Mouse (Mus musculus): ENCODE measurements around the gene Ccdc146. TPM values are rescaled to one million over a fixed set of nuclear protein-coding genes. Genes with fewer than 3 reads are reported as not detected.

The Ccdc146 gene
- polyA plus RNA-seq, 1 experiment from 2014 or later: 1.1 TPM

GRCm38 (mm10) chr5:21246794-21247193 is 177.7 kb downstream of the Ccdc146 start:
- Histone ChIP-seq H3K4me3 (no peak overlapping the region), H3K4me1 (no peaks in the 10 kb centered on the region), H3K4me2 (no peak overlapping the region), H3K36me3 (replicated peaks) (no peaks in the 10 kb centered on the region), H3K9me3 (no peaks in the 10 kb centered on the region), H3K27ac (no peak overlapping the region), H3K9ac (no peak overlapping the region), H3K27me3 (replicated peaks) (no peaks in the 10 kb centered on the region)
- WGBS: 65% methylated on average over 6 of the region's 6 CpGs
- ATAC-seq (replicated peaks): no peak

- H3K4me1 ChIP-seq: no peaks in the 10 kb centered on the region
- no peaks in the 10 kb centered on the region for H3K27me3 ChIP-seq (replicated peaks)
- H3K9ac ChIP-seq: no peak overlapping the region
- H3K27ac ChIP-seq: no peak overlapping the region
- 94% methylated on average over 1 of the region's 1 CpGs for WGBS
- H3K9me3 ChIP-seq: no peaks in the 10 kb centered on the region
- H3K4me2 ChIP-seq: no peak overlapping the region
- H3K4me3 ChIP-seq: no peak overlapping the region
- no peaks in the 10 kb centered on the region for H3K36me3 ChIP-seq (replicated peaks)
- no peak for ATAC-seq (replicated peaks)
Measured at GRCm38 (mm10) chr5:21245241-21245640, 179.2 kb downstream of the Ccdc146 start.

GRCm38 (mm10) chr5:21244575-21244974 is 179.9 kb downstream of the Ccdc146 start:
- Histone ChIP-seq H3K9ac (no peak overlapping the region), H3K9me3 (no peaks in the 10 kb centered on the region), H3K36me3 (replicated peaks) (no peaks in the 10 kb centered on the region), H3K27me3 (replicated peaks) (no peaks in the 10 kb centered on the region), H3K27ac (no peak overlapping the region), H3K4me2 (no peak overlapping the region), H3K4me1 (no peaks in the 10 kb centered on the region), H3K4me3 (no peak overlapping the region)
- 86% methylated on average over 1 of the region's 1 CpGs for WGBS
- ATAC-seq (replicated peaks): no peak

Other genes with a start within 250 kb of the Ccdc146 start
- 8.5 and 10.7 TPM in 2 replicates for gene Gsap, start 238.4 kb downstream of the Ccdc146 start, polyA plus RNA-seq (2015; fragmentation: Nextera tagmentation; extraction: Ambion mirVana)
- 1.9 and 2.4 TPM in 2 replicates for gene Fgl2, start 52.0 kb downstream of the Ccdc146 start, polyA plus RNA-seq (2015; fragmentation: Nextera tagmentation; extraction: Ambion mirVana)
- 7.9 and 8.4 TPM in 2 replicates for gene Fam185a, start 281 bp upstream of the Ccdc146 start, polyA plus RNA-seq (2015; fragmentation: Nextera tagmentation; extraction: Ambion mirVana)
- gene Lrrc17, start 118.9 kb upstream of the Ccdc146 start, polyA plus RNA-seq (2015; fragmentation: Nextera tagmentation; extraction: Ambion mirVana): 6.7 and 9.2 TPM in 2 replicates
- gene Fbxl13, start 221.0 kb upstream of the Ccdc146 start, polyA plus RNA-seq (2015; fragmentation: Nextera tagmentation; extraction: Ambion mirVana): 0.27 and 0.39 TPM in 2 replicates
- gene Armc10, start 221.1 kb upstream of the Ccdc146 start, polyA plus RNA-seq (2015; fragmentation: Nextera tagmentation; extraction: Ambion mirVana): 58.3 and 60.2 TPM in 2 replicates

Data from midbrain, embryonic 15.5 days (tissue).